Mouse (Mus musculus): ENCODE results near the gene Ppef2.

Gene Ppef2

DNA sequence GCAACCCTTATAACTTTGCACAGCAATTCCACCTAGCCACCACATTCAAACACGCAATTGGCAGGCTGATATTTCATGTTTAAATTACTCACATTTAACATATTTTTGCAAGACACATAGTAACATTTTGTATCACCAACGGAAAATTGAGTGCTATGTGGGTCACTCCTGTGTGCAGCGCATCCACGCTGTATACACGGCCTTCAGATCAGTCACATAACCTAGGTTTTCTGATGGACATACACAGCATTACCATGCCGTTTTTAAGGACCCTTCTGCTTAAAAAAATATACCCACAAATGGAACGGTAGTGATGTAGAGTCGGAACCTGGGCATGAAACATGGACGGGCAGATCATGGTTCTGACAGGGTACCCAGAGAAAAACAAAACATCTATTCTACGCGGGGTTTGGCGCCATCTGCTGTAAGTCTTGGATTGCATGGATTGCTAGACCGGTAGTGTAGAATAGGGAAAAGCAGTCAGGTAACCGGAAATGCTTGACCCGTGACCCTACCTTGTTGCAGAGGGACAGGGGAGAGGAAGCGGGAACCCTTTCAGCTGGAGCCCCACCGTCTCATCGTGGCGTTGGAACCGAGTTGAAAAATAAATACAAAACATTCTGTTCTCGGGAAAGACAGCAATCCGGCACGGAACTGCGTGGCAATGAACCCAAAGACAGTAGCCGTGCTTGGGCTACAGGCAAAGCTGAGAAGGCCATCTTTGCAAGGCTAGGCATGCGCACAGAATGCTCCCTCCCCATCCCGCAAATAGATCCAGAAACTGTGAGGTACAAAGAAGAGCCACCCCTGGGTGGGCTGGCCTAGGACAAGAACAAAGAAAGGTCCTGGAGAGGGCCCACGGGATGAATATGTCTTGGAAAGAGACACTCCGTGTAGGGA is 16.5 kb downstream of the Ppef2 start:
- DNase-seq (ENCODE audit: low spot score) = peak; percentile 59

DNA sequence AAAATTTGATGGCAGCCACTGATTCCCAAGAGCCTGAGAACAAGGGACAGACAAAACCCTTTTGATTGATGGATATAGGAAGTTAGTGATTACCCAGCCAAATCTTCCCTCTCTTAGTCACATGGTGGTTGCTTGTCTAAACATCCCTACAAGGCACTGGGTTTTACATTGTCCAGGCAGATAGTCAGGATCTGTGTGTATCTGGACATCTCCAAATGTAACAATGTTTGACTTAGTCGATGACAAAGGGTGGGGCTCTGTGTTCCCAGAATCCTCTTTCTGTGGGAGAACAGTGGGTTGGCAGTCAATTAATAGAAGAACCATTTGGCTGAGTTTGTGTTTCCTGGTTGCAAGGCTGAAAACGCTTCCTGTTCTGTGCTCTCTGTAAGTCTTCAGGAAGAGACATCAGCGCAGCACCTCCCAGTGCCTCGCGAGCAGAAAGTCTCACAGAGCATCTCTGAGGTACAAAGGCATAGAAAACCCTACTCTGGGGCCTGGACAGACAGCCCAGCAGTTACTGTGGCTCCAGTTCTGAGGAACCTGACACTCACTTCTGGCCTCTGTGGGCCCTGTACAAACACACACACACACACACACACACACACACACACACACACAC is 21.0 kb downstream of the Ppef2 start:
- no peak for DNase-seq (ENCODE audit: low spot score)

DNA sequence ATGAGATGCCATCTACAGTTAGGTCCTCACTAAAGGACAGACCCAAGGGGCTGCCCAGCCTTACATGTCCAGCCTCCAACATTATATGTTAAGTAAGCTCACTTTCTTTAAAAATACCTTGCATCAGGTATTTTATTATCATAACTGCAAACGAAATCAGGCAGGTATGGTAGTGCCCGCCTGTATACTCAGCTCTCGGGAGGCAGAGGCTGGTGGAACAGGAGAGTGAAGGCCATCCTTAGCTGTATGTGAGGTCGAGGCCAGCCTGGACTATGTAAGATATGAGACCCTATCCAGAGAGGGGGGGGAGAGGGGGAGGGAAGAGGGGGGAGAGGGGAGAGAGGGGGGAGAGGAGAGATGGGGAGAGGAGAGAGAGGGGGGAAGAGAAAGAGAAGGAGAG is 22.7 kb downstream of the Ppef2 start:
- no peak for DNase-seq (ENCODE audit: low spot score)

DNA sequence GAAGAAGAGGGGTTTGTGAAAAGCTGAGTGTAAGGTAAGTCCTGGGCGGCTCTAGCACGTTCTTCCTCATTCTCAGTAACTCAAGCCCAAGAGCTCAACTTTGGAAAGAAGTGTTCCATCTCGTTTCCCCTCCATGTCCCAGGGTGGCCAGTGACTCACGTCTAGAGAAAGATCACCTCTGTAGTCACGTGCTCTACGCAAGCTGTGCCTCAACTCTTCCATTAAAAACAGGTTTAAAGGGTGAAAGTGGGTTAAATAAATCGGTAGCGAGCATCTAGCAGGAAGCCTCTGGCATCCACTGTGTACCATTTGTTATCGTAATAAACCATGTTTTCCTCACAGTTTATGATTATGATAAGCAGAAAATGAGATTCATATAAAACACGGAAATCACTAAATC is 24.2 kb downstream of the Ppef2 start:
- DNase-seq (ENCODE audit: low spot score) = no peak

DNA sequence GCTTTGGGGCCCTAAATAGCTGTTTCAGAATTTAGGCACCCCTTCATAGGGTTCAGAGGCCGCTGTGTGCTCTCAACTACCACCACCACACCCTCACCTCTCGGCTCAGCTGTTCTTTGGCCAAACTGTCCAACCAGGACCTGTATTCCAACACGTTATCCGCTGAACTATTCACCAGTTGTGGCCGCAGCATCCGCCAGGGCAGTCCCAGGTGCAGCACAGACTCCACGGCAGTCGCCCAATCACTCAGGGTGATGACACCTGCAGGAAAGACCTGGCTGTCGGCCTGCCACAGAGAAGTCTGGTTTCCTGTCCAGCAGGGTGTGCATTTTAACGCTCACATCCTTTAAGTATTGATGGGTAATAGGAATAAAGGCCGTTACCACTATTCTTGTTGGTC is 25.8 kb downstream of the Ppef2 start:
- DNase-seq (ENCODE audit: low spot score) = no peak

DNA sequence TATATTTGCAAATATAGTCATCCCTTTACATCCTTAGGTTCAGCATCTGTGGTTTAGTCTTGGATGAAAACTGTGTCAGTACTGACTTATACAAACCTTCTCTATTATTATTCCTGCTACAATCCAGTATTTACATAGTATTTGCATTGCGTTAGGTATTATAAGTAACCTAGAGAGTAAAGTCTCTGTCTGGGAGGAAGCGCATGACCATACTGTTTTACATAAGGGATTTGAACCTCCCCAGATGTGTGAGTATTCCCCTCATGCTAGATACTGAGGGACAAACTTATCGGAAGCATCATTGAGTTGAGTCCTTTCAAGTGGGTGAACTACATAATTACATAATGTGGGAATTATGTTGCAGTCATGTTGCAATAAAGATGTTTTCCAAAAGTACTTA is 26.6 kb downstream of the Ppef2 start:
- DNase-seq (ENCODE audit: low spot score) = no peak

DNA sequence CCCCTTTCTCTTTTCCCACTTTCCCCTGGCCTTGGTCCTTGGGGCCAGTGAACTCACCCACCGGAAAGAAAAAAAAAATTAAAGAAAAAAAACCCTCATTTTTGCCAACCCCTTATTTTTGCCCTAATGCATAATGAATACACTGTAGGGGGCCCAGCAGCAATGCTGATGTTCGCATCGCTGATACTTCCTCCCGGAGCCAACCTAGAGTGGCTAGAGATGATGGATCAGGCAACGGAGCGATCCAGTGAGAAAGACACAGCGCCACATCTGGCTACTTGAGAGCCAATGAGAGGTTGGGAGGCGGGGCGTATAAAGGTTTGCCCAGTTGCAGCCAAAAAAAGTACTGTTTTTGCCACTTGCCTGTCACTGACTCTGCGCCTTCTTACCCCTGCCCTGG is 27.3 kb downstream of the Ppef2 start:
- no peak for DNase-seq (ENCODE audit: low spot score)

DNA sequence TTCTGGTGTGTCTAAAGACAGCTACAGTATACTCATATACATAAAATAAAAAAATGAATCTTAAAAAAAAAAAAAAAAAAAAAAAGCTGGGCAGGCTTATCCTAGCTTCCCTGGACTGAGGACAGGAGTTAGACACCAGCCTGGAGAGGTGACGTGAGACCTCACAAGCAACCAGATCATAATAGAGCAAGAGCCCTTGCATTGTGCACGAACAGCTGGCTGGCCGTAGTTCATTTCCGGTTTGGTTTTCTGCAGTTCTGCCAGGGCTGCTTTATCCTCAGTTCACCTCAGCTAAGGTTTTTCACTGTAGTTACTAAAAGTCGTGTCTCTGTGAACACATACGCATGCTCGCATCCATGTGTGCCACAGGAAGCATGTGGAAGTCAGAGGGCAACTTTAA is 28.3 kb downstream of the Ppef2 start:
- no peak for DNase-seq (ENCODE audit: low spot score)

DNA sequence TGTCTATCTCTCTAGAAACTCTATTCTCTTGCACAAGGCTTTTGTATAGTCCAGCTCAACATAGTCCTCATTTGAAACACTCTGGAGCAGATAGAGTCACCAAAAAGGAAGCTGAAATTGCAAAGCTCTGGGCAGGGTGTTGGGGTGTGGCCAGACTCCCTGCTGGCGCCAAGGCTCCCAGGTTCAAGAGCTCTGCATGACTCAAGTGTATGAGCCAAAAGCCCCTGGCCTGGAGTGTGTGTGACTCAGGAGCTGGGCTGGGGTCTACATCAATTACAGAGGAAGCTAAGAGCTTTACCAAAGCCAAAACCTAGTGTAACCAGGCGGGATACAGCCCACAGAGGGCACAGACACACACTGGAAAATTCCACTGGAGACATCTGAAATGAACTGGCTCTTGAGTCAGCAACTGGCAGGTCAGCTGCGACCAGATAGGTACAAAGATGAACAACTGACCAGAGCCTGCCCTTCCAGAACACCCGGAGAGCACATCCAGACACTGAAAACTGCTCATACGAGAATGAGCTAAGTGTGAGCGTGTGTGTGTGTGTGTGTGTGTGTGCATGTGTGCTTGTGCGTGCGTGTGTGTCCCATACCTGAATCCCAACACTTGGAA is 35.7 kb downstream of the Ppef2 start:
- DNase-seq (ENCODE audit: low spot score) = no peak

DNA sequence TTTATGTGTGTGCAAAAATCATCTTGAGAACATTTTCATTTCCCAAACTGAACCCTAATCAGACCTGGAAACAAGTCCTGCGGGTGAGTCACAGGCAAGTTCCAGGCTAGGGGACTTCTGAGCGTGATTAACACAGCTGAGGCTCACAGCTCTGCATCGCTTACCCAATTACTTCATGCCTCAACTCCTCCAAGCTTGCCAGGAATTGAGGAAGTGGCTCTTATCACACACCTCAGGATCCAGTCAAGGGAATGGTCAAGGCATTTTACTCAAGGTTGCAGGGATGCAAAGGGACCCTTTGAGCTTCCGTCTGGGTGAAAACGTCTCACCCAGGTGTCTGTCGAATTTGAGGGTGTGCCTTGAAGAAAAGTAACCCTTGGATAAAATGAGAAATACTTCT is 36.3 kb downstream of the Ppef2 start:
- no peak for DNase-seq (ENCODE audit: low spot score)

DNA sequence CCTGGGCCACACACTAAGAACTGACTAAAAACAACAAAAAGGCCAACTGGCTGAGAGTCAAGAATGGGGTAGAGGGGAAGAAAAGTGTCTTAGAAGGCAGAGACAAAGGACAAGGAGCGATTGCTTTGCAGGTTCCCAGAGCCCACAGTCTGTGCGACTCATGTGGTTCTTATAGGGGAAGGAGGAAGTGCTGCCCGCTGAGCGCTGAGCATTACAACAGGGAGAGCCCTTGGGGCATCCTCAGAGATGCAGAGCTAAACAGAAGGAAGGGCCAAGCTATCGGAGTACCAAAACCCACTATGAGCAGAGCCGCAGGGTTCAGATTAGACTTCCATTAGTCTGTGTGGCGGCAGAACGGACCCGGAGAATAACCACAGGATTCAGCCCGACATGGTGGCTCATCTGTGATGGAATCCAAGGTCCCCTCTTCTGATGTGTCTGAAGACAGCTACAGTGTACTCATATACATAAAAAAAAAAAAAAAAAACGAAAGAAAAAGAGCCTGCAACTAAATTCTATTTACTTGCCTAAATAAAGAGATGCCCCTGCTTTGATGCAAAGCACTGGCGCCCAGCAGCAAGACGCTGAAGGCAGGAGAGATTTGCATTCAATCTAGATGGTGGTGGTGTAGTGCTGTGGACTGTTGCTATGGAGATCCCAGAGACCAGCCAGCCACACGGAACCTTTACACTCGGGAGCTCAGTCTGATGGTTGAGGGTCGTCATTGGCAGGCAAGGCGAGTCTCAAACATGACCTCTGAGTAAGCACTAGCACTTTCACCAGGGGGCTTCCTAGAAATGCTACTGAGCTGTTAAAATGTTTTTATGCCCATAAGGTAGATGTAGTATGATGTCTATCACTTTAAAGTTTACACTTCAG is 36.9 kb downstream of the Ppef2 start:
- no peak for DNase-seq (ENCODE audit: low spot score)

DNA sequence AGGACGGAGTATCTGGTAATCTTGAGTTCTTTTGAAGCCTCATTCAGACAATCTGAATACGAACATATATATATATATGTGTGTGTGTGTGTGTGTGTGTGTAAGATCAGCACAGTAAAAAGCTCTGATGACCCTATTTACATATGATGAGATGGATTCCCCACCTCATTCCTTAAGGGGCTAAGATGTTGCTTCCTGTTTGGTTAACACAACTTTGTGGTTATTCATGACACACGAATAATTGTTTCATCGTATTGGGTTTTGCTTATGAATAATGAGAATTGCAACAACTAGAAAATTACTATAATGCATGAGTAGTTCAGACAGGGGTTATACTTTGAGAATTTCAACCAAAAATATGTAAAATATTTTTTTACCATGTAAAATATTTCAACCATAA is 40.8 kb downstream of the Ppef2 start, which contains the start of gene U90926:
Gene U90926, minus strand, starts transcription at position 101 of the 400 bp plus-strand sequence.
- DNase-seq (ENCODE audit: low spot score) = no peak

DNA sequence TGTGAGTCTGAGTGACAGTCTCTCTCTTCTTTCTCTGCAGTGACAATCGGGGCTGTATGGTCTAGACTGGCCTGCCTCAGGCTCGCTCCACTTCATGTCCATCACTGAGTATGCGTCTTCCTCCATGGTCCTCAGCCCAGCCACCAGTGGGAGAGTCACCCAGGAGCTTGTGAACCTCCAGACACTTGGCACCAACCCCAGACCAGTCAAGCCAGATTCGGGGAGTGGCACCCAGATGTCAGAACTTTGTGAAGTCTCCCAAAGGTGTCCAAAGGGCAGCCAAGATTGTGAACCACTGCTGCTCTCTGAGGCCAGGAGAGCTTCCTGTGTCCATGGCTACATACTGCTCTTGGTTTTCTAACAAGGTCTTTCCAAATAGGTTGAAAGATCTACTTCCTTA is 43.8 kb downstream of the Ppef2 start:
- DNase-seq (ENCODE audit: low spot score) = no peak

DNA sequence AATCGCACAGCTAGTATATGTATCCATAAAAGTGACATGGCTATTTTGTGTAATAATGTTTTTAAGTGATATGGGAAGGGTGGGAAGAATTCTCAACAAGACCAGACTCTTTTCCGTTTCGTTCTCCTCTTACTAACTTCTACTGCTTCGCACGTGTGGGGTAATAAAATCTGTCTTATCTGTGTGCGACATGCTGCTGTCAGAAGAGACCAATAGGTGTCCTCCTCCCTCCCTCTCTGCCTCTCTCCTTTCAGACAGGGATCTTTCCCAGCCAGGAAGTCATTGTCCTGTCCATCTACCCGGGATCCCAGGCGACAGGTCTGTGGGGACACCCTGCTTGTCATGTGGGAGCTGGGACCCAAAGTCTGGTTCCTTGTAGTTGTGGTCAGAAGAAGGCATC is 45.9 kb downstream of the Ppef2 start:
- no peak for DNase-seq (ENCODE audit: low spot score)

DNA sequence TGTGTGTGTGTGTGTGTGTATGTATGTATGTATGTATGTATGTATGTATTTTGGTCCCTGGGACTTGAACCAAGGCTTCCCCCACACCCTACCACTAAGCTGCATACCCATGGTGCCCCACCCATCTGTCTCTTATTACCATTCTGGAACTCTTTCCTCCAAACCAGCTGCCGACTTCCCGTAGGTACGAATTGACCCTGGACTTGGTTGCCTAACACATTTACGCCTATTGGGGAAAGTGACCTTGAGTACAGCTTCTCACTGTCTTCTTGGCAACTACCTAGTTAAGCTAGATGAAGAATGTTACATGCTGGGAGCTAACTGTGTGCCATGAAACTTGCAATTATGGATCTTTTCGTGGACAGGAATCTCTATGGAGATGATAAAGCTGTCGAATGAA is 50.0 kb downstream of the Ppef2 start:
- no peak for DNase-seq (ENCODE audit: low spot score)

DNA sequence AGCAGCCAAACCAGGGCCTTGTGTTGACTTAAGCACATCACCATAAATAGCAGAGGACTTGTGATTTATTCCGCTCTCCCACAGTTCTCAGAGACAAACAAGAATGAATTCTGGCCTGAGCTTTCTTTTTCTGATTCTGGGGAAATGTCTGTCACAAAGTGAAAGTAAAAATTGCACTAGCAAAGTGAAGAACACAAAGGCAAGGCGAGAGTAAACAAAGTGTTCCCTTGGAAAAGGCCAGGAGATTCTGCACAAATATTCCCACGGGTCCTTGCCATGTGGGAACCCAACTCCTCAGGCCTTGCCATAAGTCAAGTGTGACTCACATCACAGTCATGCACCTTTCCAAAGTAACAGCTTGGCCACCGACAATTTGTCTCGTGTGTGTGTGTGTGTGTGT is 50.4 kb downstream of the Ppef2 start:
- no peak for DNase-seq (ENCODE audit: low spot score)

DNA sequence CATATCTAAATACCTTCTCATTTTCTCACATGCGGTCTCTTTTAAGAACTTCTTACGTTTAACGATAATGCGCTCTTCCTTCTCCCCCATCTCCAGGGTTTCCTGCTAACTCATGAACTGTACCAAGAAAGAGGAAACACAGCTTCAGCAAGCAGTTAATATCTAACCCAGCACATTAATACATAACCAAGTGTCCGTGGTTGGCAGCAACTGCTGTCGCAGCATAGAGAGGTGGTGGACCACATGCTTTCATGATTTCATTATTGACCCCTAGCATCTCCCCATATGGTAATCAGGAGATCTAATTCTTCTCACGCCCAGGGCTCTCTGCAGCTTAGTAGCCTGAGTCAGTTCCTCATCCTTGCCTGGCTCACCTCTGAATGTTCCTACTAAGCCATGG is 50.9 kb downstream of the Ppef2 start:
- DNase-seq (ENCODE audit: low spot score) = no peak

DNA sequence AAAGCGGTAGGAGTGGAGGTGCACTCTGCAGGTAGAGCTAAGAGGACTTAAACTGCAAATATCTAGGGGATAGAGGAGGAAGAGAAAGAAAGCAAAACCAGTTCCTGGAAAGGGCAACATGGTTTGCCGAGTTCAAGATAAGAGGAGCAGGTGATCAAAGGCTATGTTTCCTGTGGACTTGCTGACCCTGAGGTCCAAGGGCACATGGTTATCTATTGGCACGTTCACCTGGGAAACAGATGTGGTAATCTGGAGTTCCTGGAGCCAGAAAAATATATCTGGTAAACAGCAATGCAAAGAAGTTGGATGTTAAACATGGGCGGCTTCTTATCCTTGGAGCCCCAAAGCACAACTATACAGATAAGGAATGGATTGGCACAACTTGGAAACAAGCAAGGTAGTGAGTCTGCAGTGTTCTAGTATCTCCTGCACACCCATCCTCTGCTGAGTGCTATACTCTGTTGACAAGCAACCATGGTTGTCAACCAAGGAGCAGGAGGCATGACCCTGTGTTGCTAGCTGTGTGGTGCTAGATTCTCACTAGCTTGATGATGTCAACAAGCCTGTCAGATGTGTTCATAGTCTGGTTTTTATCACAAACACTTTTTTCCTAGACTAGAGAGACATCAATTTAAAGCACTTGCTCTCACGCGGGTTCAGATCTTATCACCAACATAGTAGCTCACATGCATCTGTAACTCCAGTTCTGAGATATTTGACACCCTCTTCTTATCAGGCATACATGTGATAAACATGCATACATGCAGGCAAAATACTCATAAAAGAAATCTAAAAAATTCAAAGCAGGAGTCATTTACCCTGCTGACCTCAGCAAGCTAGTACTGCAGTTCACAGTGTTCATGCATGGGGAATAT is 51.7 kb downstream of the Ppef2 start:
- DNase-seq (ENCODE audit: low spot score) = no peak

DNA sequence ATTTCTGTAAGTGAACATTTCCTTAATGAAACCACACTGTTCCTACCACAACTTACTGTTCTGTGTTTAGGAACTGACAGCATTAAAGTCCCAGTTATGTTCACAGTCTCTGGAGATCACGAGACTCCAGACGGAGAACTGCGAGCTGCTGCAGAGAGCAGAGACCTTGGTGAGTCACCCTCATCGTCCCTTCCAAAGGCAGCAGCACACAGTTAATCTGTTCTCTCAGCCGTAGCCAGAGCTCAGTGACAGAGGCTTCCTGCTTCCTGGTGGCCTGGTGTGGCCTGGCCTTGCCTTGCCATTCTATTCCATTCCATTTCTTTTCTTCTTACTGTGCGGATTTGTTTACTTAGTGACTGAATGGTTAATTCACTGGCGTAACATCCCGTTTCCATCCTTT is 57.8 kb downstream of the Ppef2 start:
- DNase-seq (ENCODE audit: low spot score) = no peak

DNA sequence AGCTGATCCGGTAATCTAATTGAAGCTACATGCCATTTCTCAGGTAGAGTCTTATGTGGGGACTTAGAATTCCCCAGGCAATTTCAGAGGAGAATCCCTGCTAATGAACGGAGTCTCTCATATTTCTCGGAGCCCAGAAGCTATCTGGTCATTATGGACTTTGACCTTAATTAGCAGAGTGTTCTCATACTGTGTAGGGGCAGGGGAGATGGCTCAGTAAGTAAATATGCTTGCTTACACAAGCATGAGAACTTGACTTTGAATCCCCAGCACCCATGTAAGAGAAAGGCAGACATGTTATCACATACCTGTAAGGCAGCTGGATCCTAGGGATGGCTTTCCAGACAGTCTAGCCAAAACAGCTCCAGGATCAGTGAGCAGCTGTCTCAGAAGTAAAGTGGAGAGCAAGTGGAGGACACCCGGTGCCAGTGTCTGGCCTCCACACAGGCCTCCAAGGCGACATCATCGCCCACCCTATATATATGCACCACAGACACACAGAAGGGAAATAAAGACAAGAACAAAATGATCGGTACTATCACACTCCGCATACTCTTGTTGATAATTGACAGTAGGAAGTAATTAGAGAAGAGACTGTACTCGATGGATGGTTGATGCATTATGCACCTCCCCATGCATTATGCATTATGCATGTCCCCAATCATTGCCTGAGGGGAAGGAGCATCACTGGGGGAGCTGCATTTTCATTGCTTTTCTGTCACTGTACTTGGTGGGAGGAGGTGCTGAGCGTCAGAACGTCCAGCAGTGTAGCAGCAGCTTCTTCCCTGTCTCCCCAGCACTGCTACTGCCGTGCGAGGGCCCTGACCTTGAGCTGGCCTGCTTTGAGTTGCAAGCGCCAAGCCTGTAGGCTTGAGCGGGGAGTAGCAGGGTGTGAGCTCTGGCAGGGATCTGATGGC is 58.9 kb downstream of the Ppef2 start:
- no peak for DNase-seq (ENCODE audit: low spot score)
